Mouse (Mus musculus): ENCODE measurements at regions not wholly inside any gene's neighbourhood (a gene's known extent, or its start where the extent isn't known, plus 50 kb on each side); places are given as distances from the start of the nearest gene placed in this dataset.

GRCm38 (mm10) chr7:71440330-71441240, 89.3 kb upstream of the Gm10295 start:
- Histone ChIP-seq H3K9ac (replicated peaks) (no peak overlapping the region), H3K27me3 (ENCODE audit: insufficient read depth, low read length) (no peaks in the 10 kb centered on the region), H3K4me2 (ENCODE audit: low read depth, low read length) (no peak overlapping the region), H3K9me3 (ENCODE audit: low read length) (no peaks in the 10 kb centered on the region), H3K4me1 (ENCODE audit: insufficient read depth) (no peaks in the 10 kb centered on the region), H3K27ac (ENCODE audit: low read depth) (no peak overlapping the region), H3K36me3 (replicated peaks; ENCODE audit: insufficient read depth, low read length) (no peaks in the 10 kb centered on the region), H3K4me3 (ENCODE audit: low read depth, low read length) (no peak overlapping the region)
- no peak for DNase-seq
- WGBS (ENCODE audit: insufficient replicate concordance), result 79% methylated on average over 11 of the region's 11 CpGs
- no peak for ATAC-seq
- TF ChIP-seq EP300 (IDR thresholded peaks at IDR 0.05; ENCODE audit: low read depth) (no peak), CTCF (IDR thresholded peaks at IDR 0.05; ENCODE audit: low read depth) (no peak)

GRCm38 (mm10) chr7:71425982-71426381, 74.7 kb upstream of the Gm10295 start:
- Histone ChIP-seq H3K9ac (replicated peaks) (no peak overlapping the region), H3K36me3 (replicated peaks; ENCODE audit: insufficient read depth, low read length) (no peaks in the 10 kb centered on the region), H3K4me1 (ENCODE audit: insufficient read depth) (no peaks in the 10 kb centered on the region), H3K27ac (ENCODE audit: low read depth) (no peak overlapping the region), H3K4me3 (ENCODE audit: low read depth, low read length) (no peak overlapping the region), H3K4me2 (ENCODE audit: low read depth, low read length) (no peak overlapping the region), H3K27me3 (ENCODE audit: insufficient read depth, low read length) (no peaks in the 10 kb centered on the region), H3K9me3 (ENCODE audit: low read length) (no peaks in the 10 kb centered on the region)
- no peak for ATAC-seq
- no peak for TF ChIP-seq EP300 (IDR thresholded peaks at IDR 0.05; ENCODE audit: low read depth)
- TF ChIP-seq CTCF (IDR thresholded peaks at IDR 0.05; ENCODE audit: low read depth), result no peak
- DNase-seq, result no peak
- WGBS (ENCODE audit: insufficient replicate concordance), result 59% methylated on average over 2 of the region's 2 CpGs

- no peak overlapping the region for H3K4me2 ChIP-seq (ENCODE audit: low read depth, low read length)
- TF ChIP-seq EP300 (IDR thresholded peaks at IDR 0.05; ENCODE audit: low read depth) (no peak), CTCF (IDR thresholded peaks at IDR 0.05; ENCODE audit: low read depth) (no peak)
- no peaks in the 10 kb centered on the region for H3K4me1 ChIP-seq (ENCODE audit: insufficient read depth)
- no peaks in the 10 kb centered on the region for H3K9me3 ChIP-seq (ENCODE audit: low read length)
- DNase-seq, result no peak
- no peak overlapping the region for H3K9ac ChIP-seq (replicated peaks)
- no peak overlapping the region for H3K27ac ChIP-seq (ENCODE audit: low read depth)
- WGBS (ENCODE audit: insufficient replicate concordance), result 74% methylated on average over 5 of the region's 5 CpGs
- H3K36me3 ChIP-seq (replicated peaks; ENCODE audit: insufficient read depth, low read length), result no peaks in the 10 kb centered on the region
- H3K4me3 ChIP-seq (ENCODE audit: low read depth, low read length), result no peak overlapping the region
- H3K27me3 ChIP-seq (ENCODE audit: insufficient read depth, low read length), result no peaks in the 10 kb centered on the region
- no peak for ATAC-seq
Observed at GRCm38 (mm10) chr7:71419261-71419660, 68.0 kb upstream of the Gm10295 start.

- no peak overlapping the region for H3K9ac ChIP-seq (replicated peaks)
- no peaks in the 10 kb centered on the region for H3K4me1 ChIP-seq (ENCODE audit: insufficient read depth)
- H3K9me3 ChIP-seq (ENCODE audit: low read length), result no peaks in the 10 kb centered on the region
- H3K4me3 ChIP-seq (ENCODE audit: low read depth, low read length), result no peak overlapping the region
- no peaks in the 10 kb centered on the region for H3K36me3 ChIP-seq (replicated peaks; ENCODE audit: insufficient read depth, low read length)
- H3K27me3 ChIP-seq (ENCODE audit: insufficient read depth, low read length), result no peaks in the 10 kb centered on the region
- H3K27ac ChIP-seq (ENCODE audit: low read depth), result no peak overlapping the region
- H3K4me2 ChIP-seq (ENCODE audit: low read depth, low read length), result no peak overlapping the region
- no peak for ATAC-seq
- TF ChIP-seq EP300 (IDR thresholded peaks at IDR 0.05; ENCODE audit: low read depth), result no peak
- WGBS (ENCODE audit: insufficient replicate concordance), result 33% methylated on average over 3 of the region's 3 CpGs
- DNase-seq, result no peak
Observed at GRCm38 (mm10) chr7:71418856-71419255, 67.6 kb upstream of the Gm10295 start.

- H3K9ac ChIP-seq (replicated peaks), result no peak overlapping the region
- no peak for ATAC-seq
- no peak for DNase-seq
- 53% methylated on average over 2 of the region's 2 CpGs for WGBS (ENCODE audit: insufficient replicate concordance)
- no peak overlapping the region for H3K4me2 ChIP-seq (ENCODE audit: low read depth, low read length)
- H3K27me3 ChIP-seq (ENCODE audit: insufficient read depth, low read length), result no peaks in the 10 kb centered on the region
- no peak overlapping the region for H3K4me3 ChIP-seq (ENCODE audit: low read depth, low read length)
- no peak overlapping the region for H3K27ac ChIP-seq (ENCODE audit: low read depth)
- H3K36me3 ChIP-seq (replicated peaks; ENCODE audit: insufficient read depth, low read length), result no peaks in the 10 kb centered on the region
- TF ChIP-seq CTCF (IDR thresholded peaks at IDR 0.05; ENCODE audit: low read depth), result no peak
- TF ChIP-seq EP300 (IDR thresholded peaks at IDR 0.05; ENCODE audit: low read depth), result no peak
- H3K9me3 ChIP-seq (ENCODE audit: low read length), result no peaks in the 10 kb centered on the region
- no peaks in the 10 kb centered on the region for H3K4me1 ChIP-seq (ENCODE audit: insufficient read depth)
Observed at GRCm38 (mm10) chr7:71414756-71415155, 63.5 kb upstream of the Gm10295 start.

- 74% methylated on average over 6 of the region's 6 CpGs for WGBS (ENCODE audit: insufficient replicate concordance)
- Histone ChIP-seq H3K9ac (replicated peaks) (no peak overlapping the region), H3K27ac (ENCODE audit: low read depth) (no peak overlapping the region), H3K27me3 (ENCODE audit: insufficient read depth, low read length) (no peaks in the 10 kb centered on the region), H3K4me1 (ENCODE audit: insufficient read depth) (no peaks in the 10 kb centered on the region), H3K4me3 (ENCODE audit: low read depth, low read length) (no peak overlapping the region), H3K4me2 (ENCODE audit: low read depth, low read length) (no peak overlapping the region), H3K9me3 (ENCODE audit: low read length) (no peaks in the 10 kb centered on the region), H3K36me3 (replicated peaks; ENCODE audit: insufficient read depth, low read length) (no peaks in the 10 kb centered on the region)
- ATAC-seq (no peak), DNase-seq (no peak)
- TF ChIP-seq EP300 (IDR thresholded peaks at IDR 0.05; ENCODE audit: low read depth) (no peak), CTCF (IDR thresholded peaks at IDR 0.05; ENCODE audit: low read depth) (no peak)
Observed at GRCm38 (mm10) chr7:71413121-71413520, 61.8 kb upstream of the Gm10295 start.
